Mouse (Mus musculus) embryo, embryonic 10 days (tissue): Measurements from ENCODE around the gene Aoc1.
"Not testable (repeated sequence)": the region's sequence is repeated elsewhere in the genome, so short reads cannot be mapped to it uniquely, and the experiment has no call there.

Source experiments
- DNase-seq: peaks from one replicate; pipeline ENCODE4 v3.0.0-alpha.2; 2015; ENCODE audit warnings: low spot score

Aoc1 gene

DNA sequence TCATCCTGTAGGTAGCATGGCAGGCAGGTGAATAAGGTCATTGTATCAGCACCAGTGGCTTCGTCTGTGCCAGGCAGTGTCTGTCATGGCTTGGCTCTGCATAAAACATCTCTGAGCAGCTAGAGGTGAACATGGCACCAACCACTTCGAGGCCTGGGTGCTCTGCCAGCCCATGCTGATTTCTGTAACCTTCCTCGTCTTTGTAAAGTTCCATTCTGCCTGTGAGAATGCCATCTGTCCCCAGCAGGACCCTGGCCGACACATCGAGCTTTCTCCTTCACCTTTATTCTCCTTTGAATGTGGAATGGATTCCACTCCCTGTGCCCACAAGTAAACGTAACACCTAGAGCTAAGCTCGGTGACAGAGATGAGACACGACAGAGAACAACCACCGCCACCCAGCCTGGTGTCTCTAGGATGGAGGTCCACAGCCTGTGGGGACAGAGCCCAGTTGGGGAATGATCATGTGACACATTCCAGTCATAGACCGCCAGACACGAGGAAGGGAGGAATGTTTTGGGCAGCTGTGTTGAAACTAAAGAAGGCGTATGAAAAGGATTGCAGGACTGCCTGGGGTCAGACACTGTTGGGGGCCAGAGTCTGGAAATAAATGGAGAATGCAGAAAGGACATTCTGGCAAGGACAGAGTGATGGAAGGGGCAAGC lies 10.9 kb upstream of the Aoc1 start:
- DNase-seq: no peak

DNA sequence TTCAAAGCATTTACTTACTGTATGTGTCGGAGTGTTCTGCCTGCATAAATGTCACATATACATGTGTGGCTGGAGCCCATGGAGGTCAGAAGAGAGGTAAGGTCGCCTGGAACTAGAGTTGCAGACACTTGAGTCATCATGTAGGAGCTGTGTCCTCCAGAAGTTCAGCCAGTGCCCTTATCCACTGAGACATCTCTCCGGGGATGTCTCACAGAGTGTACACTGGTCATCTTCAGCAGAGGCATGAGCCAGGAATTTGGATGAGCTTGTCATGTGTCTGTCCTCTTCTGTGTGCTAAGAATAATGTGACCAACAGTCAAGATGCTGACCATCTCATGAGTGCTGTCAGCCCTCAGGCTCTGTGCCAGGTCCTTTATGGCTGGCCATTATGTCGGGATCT lies 9.9 kb upstream of the Aoc1 start:
- no peak for DNase-seq

DNA sequence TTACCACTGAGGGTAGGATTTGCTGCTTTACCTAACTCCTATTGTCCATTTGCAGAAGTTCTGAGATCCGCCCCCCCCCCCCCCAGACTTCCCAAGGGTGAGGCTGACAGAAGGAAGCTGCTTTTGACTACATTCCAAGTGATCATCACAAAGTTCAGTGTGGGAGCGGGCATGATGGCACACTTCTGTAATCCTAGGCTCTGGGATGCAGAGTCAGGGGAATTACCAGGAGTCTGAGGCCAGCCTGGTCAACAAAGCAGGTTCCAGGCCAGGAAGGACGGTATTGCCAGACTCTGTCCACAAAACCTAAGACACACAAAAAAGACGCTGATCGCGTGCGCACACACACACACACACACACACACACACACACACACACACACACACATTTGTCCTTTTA lies 9.2 kb upstream of the Aoc1 start:
- no peak for DNase-seq

DNA sequence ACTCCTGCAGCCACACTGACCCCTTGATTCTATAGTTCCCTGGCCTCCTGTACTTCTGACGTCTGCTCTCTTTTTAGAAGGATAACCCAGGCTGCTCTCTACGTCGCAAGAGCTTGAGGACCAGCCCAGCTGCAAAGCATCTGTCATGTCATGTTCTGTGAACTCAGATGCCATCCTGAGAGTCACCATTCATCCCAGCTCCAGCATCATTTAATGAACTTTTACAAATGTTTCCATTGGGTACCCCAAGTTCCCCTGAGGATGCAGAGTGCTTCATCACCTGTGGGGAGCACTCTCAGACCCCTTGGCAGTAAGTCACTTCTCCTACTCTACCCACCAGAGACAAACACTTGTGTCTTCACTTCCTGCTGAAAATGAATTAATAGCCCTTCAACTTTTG lies 8.5 kb upstream of the Aoc1 start:
- no peak for DNase-seq

DNA sequence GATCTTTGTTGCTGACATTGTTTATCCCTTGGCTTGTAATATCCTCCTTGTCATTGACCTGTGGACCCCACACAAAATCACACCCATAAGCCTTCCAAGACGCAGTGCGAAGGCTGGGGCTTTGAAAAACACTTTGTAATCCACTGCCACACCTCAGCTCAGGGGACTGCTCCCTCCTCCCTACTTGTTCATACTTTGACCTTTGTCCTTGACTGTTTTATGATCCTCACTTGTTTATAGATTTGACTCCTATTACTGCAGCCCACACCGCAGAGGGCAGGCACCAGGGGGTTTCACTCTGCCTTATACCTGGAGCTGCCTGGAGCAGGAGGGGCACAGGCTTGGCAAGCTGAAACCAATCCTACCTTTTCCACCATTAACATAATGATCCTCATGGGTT lies 8.0 kb upstream of the Aoc1 start:
- DNase-seq: no peak

DNA sequence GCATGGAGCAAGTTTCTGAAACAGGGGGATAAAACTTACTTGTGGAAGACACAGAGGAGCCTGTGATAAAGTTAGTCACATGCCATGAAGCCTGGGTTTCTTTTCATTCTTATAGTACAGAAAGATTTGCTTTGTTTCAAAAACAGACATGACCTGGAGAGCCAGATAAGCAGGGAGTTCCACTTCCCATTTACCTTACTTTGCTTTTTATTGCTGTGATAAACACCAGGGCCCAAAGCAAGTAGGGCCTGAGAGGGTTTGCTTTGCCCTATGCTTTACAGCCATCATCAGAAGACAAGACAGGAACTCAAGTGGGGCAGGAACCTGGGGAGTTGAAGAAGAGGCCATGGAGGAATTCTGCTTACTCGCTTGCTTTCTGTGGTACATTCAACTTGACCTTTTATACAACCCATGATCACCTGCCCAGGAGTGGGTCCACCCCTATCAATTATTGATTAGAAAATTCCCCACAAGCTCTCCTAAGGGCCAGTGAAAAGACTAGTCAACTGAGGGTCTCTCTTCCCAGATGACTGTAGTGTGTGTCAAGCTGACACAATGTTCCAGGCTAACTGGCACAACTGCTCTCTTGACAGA lies 7.4 kb upstream of the Aoc1 start:
- DNase-seq: no peak

DNA sequence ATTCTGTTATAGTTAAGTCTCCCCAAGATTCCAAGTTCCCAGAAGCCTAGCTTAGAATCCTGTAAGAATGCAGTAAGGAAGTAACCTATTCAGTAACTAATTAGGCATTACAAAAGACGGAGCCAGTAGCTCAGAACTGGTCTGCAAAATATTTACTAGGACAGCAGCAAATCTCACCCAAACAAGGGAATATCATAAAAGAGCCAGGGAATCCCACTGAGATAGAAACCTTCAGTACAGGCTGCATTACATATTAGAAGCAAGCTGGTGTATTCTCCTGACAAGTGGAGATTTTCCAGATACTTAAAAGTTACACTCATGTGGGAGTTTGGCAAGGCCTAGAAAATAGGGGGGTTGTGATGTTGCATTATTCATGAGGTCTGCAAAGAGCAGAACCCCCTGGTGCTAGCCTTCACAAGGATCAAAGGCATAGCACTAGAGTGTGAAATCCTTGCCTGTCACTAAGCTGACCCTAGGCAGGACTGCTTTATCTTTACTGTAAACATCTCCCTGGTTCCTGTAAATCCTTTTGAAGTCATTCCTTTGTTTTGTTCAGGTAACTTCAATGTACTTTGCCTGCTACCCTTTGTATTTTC lies 6.2 kb upstream of the Aoc1 start:
- peak; percentile 46 for DNase-seq

DNA sequence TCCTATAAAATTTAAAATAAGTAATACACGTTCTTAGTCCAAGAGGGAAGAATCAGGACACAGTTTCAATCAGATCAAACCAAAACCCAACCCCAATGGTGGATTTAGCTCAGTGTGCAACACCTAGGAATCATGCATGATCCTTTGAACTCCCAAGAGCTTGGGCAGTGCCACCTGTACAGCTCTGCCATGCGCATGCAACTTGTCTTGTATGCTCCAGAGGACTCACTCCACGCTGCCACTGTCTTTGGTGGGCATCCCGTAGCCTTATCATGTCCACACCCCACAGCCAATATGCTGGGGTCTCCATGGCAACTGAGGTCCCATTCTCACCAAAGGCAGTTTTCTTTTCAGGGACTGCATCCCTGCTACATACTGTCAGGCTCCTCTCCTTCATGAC lies 5.5 kb upstream of the Aoc1 start:
- no peak for DNase-seq

DNA sequence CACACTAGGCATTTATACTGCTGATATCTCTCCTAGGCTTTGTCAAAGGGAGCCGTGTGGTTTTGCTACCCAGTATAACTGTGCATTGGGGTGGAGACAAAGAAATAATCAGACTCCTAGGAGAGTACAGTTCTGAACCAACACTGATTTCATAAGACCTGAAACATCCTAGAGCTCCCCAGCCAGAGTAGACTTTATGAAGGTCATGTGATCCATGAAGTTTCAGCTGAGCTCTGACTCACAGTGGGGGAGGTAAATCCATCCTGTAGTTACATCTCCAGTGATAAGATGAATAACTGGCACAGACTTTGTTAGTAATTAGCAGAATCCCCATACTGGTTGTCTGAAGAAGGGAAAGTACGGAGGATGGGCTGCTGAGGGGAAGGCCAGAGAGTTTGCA lies 2.9 kb upstream of the Aoc1 start:
- no peak for DNase-seq

DNA sequence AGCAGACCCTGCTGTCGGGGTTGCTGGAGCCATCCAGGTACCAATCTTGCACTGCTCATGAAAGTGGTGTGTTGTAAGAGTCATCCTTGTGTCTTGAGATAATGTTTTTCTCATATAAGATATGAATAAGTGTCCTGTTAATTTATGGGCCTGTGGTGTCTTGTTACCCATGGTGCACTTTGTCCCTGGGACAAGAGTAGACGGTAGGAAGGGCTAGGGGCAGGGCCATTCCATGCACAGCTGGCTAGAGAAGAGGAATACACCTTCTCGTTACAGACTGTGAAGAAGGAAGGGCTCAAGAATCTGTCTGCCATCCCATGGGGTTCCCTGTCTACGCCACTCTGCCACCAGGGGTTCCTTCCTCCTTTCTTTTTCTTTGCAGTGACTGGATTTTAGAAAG lies 1.9 kb downstream of the Aoc1 start:
- no peak for DNase-seq

DNA sequence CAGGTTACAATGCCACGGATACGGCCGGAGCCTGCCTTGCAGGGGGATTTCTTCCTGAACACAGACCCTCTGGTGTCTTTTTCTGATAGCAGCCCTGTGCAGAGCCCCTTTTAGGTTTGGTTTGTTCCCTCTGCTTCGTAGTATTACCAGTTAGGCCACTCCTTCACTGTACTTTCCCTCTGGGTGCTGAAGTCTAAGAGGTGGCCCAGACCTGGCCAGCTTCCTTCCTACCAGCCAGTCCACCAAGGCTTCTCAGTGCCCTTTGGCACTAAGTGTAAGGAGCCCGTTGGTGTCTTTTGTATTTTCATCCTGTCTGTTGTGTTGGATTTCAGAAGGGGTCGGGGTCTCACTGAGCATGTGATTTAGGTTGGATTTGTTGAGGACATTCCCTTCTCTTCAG lies 2.8 kb downstream of the Aoc1 start:
- no peak for DNase-seq

DNA sequence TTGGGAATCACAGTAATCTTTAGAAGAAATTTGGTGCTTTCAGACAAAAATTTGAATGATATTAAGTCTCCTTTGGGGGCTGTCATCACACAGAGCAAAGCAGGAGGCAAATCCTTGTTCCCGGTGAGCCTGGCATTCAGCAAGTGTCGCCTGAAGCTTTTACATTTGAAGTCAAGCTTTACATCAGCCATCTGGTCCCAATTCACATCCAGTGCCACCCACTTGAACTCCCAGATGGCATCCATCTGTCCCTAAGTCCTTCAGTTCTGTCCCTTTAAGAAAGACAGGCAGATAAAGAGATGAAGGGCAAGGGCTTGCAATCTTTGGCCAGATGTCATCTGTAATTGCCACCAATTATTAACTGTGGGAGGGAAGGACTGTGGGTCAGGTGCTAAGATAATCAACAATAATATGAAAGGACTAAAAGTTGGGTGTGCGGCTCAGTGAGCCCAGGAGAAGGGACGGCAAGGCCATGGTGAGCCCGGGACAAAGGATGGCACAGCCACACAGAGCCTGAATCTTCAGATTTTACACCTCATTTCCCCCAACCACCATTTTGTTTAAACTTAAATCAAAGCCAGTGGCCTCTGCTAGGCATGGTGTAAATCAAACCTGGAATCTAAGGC lies 3.9 kb downstream of the Aoc1 start:
- peak; percentile 10 for DNase-seq

DNA sequence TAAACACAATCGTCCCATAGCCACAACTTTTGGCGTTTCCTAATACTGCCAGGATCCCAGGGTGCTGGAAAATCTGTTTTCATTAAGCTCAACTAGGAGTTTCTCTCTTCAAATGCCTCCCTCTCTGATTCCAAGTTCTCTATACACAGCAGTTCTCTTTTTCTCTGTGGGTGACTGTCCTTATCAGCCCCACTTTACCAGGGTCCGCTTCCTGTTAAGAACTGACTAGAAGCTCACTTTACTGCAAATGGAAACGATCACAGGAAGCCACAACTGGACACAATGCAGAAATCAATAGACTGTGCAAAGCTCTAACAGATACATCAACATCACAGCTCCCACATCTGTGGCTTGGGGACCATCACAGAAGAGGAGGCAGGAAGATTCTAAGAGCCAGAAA lies 21.5 kb downstream of the Aoc1 start:
- no peak for DNase-seq

DNA sequence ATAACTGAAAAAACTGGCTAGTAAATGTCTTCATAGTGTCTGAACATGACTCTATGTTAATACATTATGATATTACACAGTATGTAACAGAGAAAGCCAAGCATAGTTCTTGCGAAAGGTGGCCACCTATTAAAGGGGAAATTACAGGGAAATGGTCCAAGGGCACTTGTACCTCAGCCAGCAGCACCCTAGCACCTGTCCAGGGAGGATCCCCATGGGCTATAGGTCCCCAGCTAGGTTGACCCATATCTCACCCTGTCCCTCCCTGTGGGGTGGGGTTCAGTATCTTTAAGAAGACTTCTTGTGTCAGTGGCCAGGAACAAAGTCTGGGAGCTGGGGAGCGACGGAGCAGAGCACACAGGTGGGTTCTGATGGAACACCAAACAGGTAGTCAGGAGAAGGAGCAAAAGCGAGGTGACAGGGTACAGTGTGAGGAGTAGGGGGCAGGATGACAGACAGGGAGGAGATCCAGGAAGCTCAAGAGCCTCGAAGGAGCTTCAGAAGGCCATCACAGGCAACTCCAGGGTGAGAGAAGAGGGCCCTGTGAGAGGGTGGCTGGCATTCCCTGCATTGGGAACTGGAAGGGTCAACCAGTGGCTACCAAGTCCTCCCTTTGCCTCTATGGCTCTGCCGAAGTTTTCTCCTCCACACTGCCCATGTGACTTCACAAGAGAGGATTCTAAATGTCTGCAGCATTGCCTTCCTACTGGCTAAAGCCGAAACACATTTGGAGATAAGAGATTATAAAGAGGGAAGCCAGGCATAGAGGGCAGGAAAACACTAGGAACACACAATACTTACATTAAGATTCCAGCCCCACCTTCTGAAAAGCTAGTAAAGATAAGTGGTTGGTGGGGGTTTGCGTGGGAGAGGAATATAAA lies 22.5 kb downstream of the Aoc1 start:
- DNase-seq: no peak

DNA sequence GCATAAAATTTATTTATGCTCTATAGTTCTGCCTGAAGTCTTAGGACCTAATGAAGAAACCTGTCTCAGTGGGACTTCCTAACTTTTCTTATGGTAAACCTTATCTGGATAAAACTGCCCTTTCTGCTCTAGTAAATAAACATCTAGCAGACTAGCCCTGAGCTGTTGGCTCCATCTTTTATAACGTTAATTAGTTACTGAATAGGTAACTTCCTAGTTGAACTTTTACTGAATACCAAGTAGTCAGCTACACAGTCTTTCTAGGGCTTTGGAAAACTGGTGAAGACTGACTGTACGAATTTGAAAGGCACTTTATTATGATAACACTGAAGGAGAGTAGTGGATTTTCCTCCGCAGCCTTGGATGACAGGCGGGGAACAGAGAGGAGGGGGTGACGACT lies 23.2 kb downstream of the Aoc1 start:
- no peak for DNase-seq

DNA sequence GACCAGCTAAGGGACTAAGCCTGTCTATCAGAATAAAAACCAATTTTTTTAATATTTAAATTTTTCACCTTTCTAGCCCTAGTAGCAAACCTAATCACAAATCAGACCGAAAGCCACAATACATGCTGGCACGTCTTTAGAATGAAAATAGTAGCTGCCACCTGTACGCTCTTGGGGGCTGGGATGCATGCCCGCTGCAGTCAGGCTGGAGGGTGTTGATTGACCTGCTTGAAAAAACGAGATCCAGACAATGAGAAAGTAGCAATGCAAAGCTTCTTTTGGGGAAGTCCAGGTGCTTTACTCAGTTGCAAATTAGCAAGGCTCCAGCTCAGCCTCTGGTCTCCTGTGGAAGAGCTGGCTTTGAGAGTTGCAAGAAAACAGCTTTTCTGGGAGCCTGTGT lies 24.3 kb downstream of the Aoc1 start:
- DNase-seq: no peak

DNA sequence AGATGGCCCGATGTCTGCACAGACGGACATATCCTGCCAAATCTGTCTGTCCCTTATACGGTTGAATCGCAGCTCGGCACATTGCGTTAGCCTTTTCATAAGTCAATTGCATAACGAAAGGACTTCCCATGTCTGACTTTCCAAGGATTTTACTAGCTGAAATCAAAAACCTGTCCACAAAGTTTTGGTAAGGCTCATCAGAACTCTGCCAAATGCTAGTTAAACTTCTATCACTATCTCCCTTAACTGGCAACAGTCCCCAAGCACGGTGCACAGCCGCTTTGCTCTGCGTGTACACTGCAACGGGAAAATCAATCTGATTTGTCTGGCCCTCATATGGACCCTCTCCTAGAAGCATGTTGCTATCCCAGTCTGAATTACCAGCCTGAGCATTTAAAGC lies 28.6 kb downstream of the Aoc1 start:
- DNase-seq: not testable (repeated sequence)

DNA sequence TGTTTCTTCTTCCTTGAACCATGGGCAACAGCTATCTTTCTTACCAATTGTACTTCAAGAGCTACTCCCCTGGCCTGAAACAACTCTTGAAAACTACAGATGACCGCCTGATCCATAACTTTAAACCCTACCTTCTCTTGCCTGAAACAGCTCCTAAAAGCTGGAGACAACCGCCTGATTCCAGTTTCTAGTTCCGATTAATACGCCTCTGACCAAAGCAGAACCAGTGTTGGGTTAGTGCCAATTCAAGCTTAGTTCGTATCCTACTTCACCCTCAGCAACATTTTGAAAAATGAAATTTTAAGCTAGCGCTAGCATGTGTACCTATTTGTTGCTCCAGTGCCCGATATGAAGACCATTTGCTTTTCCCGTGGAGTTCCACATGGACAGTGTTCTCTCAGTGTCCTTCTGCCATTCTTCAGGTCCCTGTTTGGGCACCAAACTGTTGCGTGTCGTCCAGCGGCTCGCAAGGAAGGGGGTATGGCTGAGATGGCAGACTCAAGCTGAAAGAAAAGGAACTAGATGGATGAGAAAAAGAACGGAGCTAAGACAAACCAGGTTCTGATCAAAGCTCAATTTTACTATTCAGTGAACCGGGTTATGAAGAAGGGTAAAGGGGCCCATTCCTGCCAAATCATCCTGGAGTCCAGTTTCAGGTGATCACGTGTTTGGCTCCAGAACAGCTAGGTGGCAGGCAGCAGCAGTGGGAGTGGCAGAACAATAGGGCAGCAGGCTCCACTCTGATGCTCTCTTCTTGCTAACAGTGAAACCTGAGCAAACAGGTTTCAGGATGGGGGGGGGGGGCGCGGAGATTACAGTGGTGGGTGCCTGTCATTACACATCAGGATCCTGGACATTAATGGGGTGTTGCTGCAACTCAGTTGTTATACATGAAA lies 30.1 kb downstream of the Aoc1 start:
- no peak for DNase-seq

DNA sequence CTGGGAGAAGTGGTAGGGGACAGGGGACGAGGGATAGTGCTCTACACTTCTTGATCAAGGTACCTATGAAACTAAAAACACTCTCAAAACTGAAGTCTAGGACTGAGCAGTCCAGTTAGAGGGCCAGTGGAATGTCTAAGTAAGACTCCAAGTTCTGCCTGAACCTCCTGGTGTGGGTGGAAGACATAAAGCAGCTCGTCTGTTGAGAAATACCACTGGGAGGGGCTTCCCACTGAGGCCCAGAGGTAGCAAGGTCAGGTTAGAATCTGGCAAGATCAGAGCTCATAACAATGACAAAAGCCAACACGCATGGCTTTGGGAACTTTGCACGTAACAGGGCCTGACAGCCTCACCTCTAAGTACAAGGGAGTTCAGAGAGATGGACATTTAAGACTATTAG lies 30.7 kb downstream of the Aoc1 start:
- no peak for DNase-seq

DNA sequence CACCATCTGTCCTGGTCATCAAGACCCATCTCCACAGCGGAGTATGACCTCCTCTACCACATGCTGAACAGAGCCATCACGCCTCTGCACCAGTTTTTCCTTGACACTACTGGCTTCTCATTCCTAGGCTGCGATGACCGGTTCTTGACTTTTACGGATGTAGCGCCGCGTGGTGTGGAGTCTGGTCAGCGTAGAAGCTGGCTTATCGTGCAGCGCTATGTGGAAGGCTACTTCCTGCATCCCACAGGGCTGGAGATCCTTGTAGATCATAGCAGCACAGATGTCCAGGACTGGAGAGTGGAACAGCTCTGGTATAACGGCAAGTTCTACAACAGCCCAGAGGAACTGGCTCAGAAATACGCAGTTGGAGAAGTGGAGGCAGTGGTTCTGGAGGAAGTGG lies 32.9 kb downstream of the Aoc1 start:
- DNase-seq: no peak

DNA sequence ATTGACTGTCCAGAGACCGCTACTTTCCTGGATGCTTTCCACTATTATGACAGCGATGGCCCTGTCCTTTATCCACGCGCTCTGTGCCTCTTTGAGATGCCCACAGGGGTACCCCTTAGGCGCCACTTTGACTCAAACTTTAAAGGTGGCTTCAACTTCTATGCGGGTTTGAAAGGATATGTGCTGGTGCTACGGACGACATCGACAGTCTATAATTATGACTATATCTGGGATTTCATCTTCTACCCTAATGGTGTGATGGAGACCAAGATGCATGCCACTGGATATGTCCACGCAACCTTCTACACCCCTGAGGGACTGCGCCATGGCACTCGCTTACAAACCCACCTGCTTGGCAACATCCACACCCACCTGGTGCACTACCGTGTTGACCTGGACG lies 33.7 kb downstream of the Aoc1 start:
- no peak for DNase-seq

DNA sequence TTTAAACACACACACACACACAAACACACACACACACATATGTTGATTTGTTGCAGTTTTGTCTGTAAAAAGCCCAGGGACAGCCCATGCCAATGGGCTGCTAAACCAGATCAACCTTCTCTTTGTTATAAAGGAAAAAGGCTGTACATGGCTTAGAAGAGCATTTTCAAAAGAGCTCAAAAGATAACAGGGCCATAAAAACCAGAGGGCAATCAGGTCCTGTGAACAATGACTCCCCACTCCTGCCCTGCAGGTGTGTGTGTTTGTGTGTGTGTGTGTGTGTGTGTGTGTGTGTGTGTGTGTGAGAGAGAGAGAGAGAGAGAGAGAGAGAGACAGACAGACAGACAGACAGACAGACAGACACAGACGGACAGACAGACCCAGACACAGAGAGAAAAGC lies 36.5 kb downstream of the Aoc1 start:
- no peak for DNase-seq
